Mouse (Mus musculus) kidney, postnatal 4 days (tissue): Measurements from ENCODE around the gene Fam110a.

Experiments
- DNase-seq, 2 experiments: peaks; one replicate each; pipeline ENCODE4 v3.0.0; 2021; ENCODE audit warnings: mixed read lengths in 2 of 2

The Fam110a gene

DNA sequence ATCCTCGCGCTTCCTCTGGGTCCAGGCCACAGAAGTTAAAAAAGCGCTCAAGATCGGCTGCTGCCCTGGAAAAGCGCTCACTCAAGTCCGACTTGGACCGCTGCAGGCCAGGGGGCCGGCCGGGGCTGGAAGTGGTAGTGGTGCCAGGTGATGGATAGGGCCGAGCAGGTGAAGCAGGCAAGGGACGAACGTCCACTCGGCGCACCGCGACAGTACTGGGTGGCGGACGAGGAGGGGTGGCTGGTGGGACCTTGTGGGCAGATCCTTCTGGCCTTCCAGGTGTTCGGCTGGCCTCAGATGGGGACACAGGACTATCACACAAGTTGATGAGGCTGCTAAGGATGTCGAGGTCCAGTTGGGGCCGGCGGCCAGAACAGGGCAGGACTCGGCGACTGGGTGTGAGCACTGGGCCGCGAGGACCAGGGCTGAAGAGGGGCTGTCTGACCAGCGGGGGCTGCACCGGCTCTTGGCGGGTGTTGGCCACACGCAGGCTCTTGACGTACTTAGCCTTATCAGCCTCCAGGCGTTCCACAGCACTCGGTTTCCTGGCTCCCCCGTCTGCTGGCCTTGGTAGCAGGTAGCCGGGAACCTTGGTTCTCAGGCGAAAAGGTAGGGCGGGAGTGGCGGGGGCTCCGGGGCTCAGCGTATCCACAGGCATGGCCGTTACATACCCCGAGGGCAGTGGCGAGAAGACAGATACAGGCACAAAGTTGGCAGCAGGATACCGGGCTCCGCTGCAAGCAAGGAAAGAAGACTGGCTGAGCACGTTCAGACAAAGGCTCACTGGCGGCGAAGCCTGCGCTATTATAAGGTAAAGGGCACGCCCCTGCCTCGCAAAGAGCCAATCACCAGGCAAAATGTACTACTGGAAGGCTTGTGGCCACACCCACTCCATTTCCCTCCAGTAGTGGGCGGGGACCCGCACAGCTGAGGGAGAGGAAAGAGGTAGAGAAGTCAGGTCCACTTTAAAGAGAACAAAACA, 9.5 kb downstream of the Fam110a start:
- peak; percentile 86 to 92 for DNase-seq

- DNase-seq = no peak
These were observed 10.6 kb downstream of the Fam110a start for GRCm38 (mm10) chr2:151969396-151969795.

DNA sequence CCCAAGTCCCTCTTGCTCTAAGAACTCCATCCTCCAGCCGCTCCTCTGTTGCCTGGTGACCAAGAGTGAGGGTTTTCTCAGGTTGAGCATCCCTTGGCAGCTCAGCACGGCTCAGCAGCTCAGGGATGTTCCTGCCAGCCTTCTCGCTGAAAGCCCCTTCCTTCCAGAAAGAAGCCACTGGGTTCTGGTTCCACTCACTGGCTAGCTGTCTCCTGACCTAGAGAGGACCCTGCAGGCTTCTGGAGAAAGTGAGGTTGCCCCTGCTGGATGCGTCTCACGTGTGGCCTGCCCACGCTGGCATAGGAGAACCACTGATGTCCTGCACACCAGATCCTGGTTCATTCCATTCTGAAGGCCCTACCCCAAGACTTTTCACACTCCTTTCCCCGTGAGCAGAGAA, 11.0 kb downstream of the Fam110a start:
- DNase-seq = no peak

DNA sequence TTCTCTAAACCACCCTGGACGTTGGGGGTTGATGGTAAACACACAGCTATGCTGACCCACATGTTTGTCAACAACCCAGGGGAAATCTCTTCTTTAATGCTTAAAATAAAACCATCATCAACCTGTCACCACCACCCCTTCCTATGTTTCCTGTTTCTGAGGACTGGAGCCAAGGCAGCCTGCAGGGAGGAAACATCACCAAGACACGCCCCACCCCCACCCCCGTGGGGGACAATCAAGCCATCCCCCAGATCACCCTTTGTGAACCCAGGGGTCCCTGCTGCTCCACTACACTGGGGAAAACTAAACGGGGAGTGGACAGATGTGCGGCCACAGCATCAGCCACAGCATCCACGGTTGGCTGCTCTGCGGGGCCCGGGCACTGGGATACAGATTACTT, 11.6 kb downstream of the Fam110a start:
- DNase-seq = peak in 1 of 2 experiments; percentile 59

DNA sequence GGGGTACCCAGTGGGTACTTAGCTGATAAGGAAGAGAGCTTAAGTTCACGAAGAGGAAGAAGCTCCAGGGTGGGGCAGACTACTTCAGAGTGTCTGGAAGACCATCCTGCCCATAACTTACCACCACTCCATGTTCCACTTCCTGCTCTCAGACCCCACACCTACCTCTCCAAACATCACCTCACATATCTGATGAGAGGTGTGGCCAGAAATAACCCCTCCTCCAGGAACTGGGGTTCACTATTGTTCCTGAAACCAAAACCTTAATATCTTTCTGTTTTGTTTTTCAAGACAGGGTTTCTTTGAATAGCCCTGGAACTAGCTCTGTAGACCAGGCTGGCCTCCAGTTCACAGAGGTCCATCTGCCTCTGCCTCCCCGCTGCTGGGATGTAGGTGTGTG, 12.2 kb downstream of the Fam110a start:
- DNase-seq = no peak

- no peak for DNase-seq
These were observed 12.8 kb downstream of the Fam110a start for GRCm38 (mm10) chr2:151967176-151967750.

GRCm38 (mm10) chr2:151964052-151964451, 16.0 kb downstream of the Fam110a start:
- no peak for DNase-seq

- no peak for DNase-seq
These were observed 16.7 kb downstream of the Fam110a start for GRCm38 (mm10) chr2:151963319-151963718.

DNA sequence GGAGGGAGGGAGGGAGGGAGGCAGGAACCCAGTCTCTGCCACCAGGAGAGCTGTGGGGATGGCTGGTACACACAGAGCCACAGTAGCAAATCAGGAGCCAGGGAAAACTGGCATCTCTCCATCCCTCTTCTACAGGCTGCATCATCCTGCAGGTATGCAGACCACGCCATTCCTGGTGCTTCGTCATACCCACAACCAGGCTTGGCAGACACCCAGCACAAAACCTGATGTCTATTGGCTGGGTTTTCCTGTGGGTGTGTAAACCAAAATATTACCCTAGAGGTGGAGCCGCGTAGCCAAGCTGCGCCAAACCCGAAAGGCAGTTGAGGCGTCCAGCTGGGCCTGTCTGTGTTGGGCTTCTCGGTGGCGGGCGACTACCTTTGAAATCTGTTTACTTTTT, 17.5 kb downstream of the Fam110a start:
- DNase-seq = peak; percentile 52 to 69

DNA sequence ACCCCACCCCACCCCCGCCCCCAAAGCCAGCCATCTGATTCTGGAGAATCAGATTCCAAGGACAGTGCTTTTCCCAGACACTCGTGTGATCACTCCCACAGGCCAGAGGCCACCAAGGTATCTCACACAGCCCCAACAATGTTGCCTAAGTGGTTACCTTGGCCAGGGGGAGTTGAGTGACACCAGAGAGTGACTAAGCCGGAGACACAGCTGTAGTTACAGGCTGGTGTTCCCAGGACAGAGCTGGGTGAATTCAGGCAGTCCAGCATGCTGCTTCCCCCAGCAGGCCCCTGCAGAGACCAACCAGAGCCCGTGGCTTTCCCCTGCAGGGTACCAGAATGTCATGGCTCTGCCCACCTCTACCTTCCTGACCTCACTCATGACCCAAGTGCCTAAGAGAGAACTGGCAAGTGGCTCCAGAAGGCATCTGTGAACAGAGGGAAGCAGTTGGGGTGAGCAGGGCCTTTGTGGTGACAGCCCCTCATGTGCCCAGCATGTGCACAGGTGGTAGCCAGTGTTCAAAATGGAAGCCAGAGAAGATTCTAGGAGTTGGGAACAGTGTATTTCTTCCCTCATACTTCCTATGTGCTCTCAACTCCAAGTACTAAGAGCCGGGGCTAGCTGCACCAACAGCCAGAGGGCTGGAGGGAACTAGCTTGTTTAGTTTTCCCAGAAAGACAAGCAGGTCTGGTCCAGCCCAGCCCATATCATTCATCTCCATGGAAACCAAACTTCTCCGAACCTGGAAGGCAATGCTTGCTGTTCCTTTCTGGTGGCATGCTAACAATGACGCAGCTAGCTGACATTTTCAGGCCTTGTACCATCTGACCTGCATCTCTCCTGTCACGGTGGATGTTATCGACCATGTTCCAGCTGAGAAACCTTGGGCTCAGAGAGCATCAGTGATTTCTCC, 18.5 kb downstream of the Fam110a start:
- DNase-seq = no peak

DNA sequence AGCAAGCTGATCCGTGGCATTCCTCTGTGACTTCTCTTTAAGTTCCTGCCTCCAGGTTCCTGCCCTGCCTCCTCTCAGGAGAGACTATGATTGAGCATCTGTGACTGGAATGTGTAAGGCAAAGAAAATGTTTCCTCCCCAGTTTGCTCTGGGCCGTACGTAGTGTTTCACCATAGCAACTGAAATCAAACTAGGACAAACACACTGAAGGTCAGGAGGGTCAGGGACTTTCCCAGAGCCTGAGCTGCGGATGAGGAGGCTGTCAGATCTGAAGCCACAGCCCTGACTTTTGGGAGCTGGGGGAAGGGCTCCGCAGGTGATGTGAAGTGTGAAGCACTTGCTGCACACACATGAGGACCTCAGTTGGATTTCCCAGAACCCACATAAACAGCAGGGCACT, 20.7 kb downstream of the Fam110a start:
- DNase-seq = peak in 1 of 2 experiments; percentile 48

GRCm38 (mm10) chr2:151956500-151957137, 23.4 kb downstream of the Fam110a start:
- DNase-seq = no peak

GRCm38 (mm10) chr2:151953665-151954064, 26.4 kb downstream of the Fam110a start:
- DNase-seq = no peak

DNA sequence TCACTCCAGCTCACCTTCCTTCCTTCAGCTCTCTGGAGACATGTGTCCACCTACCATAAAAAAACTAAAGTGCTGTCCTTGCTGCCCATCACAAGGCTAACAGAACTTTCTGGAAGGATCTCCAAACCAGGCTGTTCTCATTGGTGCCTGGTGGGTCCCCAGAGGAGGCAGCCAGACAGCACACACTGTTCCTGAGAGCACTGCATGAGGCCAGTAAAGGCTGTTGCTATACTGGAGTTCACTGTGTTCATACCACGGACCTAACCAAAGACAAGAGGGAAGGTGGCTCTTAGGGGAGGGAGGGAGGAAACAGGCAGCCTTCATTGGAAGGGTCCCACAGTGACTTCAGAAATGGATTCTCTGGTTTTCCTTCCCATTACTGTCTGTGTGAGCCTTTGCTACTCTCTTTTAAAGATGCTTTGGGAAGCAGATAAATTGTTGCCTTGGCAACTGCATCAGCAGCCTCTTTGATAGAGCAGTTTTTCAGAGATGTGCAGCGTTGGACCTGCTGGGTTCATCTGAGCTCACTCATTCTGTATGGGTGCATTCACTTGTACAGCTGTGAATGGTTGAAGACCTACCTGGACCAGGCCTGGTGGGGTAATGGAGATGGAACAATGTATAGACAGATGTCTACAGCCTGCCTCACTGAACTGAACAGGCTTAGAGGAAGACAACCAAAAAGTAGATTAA, 30.8 kb downstream of the Fam110a start:
- DNase-seq = no peak

- no peak for DNase-seq
These were observed 31.7 kb downstream of the Fam110a start for GRCm38 (mm10) chr2:151948311-151948710.

- DNase-seq = no peak
These were observed 32.4 kb downstream of the Fam110a start for GRCm38 (mm10) chr2:151947617-151948016.

DNA sequence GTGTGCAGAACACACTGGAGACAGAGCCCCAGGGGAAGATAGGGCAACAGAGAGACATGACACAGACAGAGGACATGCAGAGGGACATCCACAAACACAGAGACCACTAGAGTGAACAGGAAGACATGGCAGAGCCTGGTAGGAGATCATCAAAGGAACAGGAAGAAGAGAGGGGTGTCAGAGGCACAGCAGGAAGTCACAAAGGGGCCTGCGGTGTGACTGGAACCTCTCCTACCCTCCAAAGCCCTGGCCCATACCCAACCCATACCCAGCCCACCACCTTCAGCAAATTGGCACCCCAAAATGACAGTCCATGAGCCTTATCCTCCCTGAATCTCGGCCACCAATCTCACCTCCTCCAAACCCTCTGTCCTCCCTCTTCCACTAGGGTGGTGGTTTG, 35.9 kb downstream of the Fam110a start:
- DNase-seq = no peak

GRCm38 (mm10) chr2:151941269-151941668, 38.8 kb downstream of the Fam110a start:
- peak; percentile 60 to 69 for DNase-seq

DNA sequence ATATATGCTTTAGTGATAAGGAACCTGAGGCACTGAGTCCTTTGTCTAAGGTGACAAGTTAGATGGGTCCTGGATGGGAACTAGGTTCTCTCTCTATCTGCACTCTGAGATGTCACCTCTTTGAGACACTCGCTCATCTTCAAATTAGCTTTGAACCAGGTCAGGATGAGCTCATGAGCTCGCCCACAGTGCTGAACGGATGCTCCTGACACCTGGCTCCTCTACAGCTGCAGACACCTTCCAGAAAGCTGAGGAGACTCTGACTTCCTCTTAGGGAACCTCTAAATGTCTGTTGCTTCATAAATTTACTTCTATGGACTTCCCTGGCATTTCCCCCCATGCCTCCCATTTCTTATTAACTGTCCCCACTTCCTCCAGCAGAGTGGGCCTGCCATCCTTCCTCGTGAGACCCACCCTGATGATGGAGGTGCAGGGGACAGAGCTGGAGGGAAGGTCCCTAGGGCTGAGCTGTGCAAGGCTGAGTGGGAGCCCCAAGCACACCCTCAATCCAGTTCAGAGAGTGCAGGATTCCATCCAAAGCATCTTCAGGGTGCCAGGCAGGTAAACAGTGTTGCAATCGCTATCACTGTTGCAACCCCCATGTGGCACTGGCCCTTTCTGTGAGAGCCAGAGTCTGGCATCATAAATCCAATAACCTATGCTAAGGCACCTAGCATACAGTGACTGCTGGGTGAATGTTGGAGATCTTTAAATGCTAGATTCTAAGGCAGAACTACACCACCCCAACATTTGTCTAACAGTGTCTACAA, 40.2 kb downstream of the Fam110a start:
- no peak for DNase-seq

- peak; percentile 69 to 72 for DNase-seq
These were observed 41.2 kb downstream of the Fam110a start for GRCm38 (mm10) chr2:151938780-151939200.

- DNase-seq = peak; percentile 73 to 76
These were observed 42.1 kb downstream of the Fam110a start for GRCm38 (mm10) chr2:151937893-151938292.
